Comparison of ENCODE assay signal across 18 mouse cellular contexts in genomic region chr4:114425808-114426207, GRCm38 (mm10).
DNase-seq lines count a peak whose midpoint lies in the region.
"Had no signal": no experiment of that assay in that cellular context is flagged by ENCODE, and none has a peak within 500 bp of the region (broad histone marks: within the 10 kb centered on the region; RNA-seq: fewer than 3 reads in every experiment).

No protein-coding gene starts in this region.

- DNase-seq in embryo, embryonic 10.5 days (ENCODE audit: low spot score), result peak; percentile 35
- no peak for DNase-seq in embryo, embryonic 11 days
- DNase-seq in 416B (ENCODE audit: low read depth), result peak; percentile 45
- DNase-seq in Muller cell, postnatal 12 days (ENCODE audit: inconsistent ontology term), result peak; percentile 74
- peak; percentile 93 for DNase-seq in fibroblast of lung, adult 2 months (ENCODE audit: low read depth)
- DNase-seq in thymus, adult 18-20 months, result no peak
- DNase-seq in ovary, adult 18-20 months (ENCODE audit: low spot score), result no peak
- DNase-seq: adrenal gland, postnatal 14 days; cerebellum, adult 18-20 months; cerebellum, postnatal 10 days; forebrain, postnatal 0 days; gastrocnemius, postnatal 10 days; heart, postnatal 14 days; kidney, adult 18-20 months; kidney, postnatal 4 days; layer of hippocampus, adult 9-11 months; right cerebral cortex, postnatal 25 days; thymus, postnatal 14 days had no signal

Comparison
In these comparisons a context has a peak if more than half of its experiments do, and no peak if none do; other contexts are left out.
1. DNase-seq: peak in embryo, embryonic 10.5 days (single experiment), 416B (single experiment), Muller cell, postnatal 12 days (single experiment) and fibroblast of lung, adult 2 months (single experiment); none in embryo, embryonic 11 days (single experiment), thymus, adult 18-20 months (0 of 2) and ovary, adult 18-20 months (single experiment).